ENCODE assay signal across 19 mouse cellular contexts in the genomic region with DNA sequence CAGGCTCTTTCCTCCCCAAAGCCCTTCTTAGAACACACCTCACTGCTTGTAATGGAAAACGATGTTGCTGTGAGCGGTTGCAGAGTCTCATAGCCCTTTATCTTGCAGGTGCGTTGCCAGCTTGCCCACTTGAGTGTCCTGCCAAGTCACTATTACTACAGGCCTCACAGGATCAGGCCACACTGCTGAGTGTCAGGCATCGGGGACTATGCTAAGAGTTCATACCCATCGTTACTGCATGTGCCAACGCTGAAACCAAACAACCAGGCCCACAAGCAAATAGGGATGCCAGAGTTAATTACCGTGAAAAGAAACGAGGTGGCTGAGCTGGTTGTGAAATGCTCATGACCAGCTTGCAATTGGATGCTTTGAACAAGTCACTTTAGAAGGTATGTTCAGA. TPM values are rescaled to one million over a fixed set of nuclear protein-coding genes. Genes with fewer than 3 reads are reported as not detected.
DNase-seq lines count a peak whose midpoint lies in the region; ATAC-seq and TF ChIP-seq lines count a peak whose summit lies in the region.
"Had no signal": no experiment of that assay in that cellular context is flagged by ENCODE, and none has a peak within 500 bp of the region (broad histone marks: within the 10 kb centered on the region; RNA-seq: fewer than 3 reads in every experiment).

No protein-coding gene starts in this region.

- H3K4me3 ChIP-seq in heart, embryonic 12.5 days: no peak overlapping the region
- H3K4me3 ChIP-seq in heart, postnatal 0 days (ENCODE audit: low read depth, low read length): no peak overlapping the region
- H3K4me3 ChIP-seq: hindbrain, embryonic 13.5 days; lung, embryonic 15.5 days; midbrain, embryonic 15.5 days; neural tube, embryonic 12.5 days had no signal

- 71% methylated on average over 8 of the region's 8 CpGs for WGBS in heart, embryonic 12.5 days
- WGBS in heart, postnatal 0 days: 40% methylated on average over 8 of the region's 8 CpGs

- DNase-seq in heart, postnatal 25 days (ENCODE audit: low spot score): no peak
- DNase-seq in Patski (ENCODE audit: low read depth, low spot score): no peak
- peak; percentile 29 for DNase-seq in heart, postnatal 0 days (ENCODE audit: low spot score)
- DNase-seq in kidney, postnatal 25 days: peak; percentile 18 to 62
- DNase-seq in urinary bladder, postnatal 10 days (ENCODE audit: low spot score): no peak
- DNase-seq in embryo, embryonic 10 days (ENCODE audit: low spot score): no peak
- DNase-seq: cerebellum, adult 9-11 months; gastrocnemius, postnatal 25 days; thymus, adult 18-20 months had no signal

- H3K36me3 ChIP-seq in heart, embryonic 12.5 days: no peaks in the 10 kb centered on the region
- H3K36me3 ChIP-seq in heart, postnatal 0 days (replicated peaks; ENCODE audit: control insufficient read depth, insufficient read depth, low read length): no peaks in the 10 kb centered on the region
- H3K36me3 ChIP-seq: hindbrain, embryonic 13.5 days; lung, embryonic 15.5 days; midbrain, embryonic 15.5 days; neural tube, embryonic 12.5 days had no signal

- intact Hi-C loops in heart, postnatal 25 days (cut with DNase I): no loop called here

- in situ Hi-C loops in Patski (cut with MboI; ENCODE audit: low pct_unique_long_range_greater_than_20kb): no loop called here

- no peak overlapping the region for H3K9ac ChIP-seq in heart, embryonic 12.5 days
- H3K9ac ChIP-seq in heart, postnatal 0 days (replicated peaks; ENCODE audit: low read depth, low read length): no peak overlapping the region
- H3K9ac ChIP-seq: hindbrain, embryonic 13.5 days; lung, embryonic 15.5 days; midbrain, embryonic 15.5 days; neural tube, embryonic 12.5 days had no signal

- CTCF ChIA-PET in Patski (lab: Charles Lee): interaction anchor here (0.7 to 1.7 kb wide), 7 partner anchors 10 to 162 kb away, joined by 3 to 10 read pairs (median 4); a partner anchor contains a TSS

- no peak for TF ChIP-seq CTCF in Patski (IDR thresholded peaks at IDR 0.05)
- no peak for TF ChIP-seq CTCF in heart, postnatal 0 days (IDR thresholded peaks at IDR 0.05; ENCODE audit: low read depth)

- peaks cover 43% of the 10 kb centered on the region for H3K4me1 ChIP-seq in heart, embryonic 12.5 days (replicated peaks)
- H3K4me1 ChIP-seq in heart, postnatal 0 days (ENCODE audit: control insufficient read depth, insufficient read depth): peaks cover 24% of the 10 kb centered on the region
- H3K4me1 ChIP-seq: midbrain, embryonic 15.5 days; neural tube, embryonic 12.5 days had no signal

- no peaks in the 10 kb centered on the region for H3K9me3 ChIP-seq in heart, embryonic 12.5 days (replicated peaks)
- H3K9me3 ChIP-seq in heart, postnatal 0 days (replicated peaks; ENCODE audit: control insufficient read depth, low read length): no peaks in the 10 kb centered on the region
- H3K9me3 ChIP-seq: hindbrain, embryonic 13.5 days; lung, embryonic 15.5 days; midbrain, embryonic 15.5 days; neural tube, embryonic 12.5 days had no signal

- H3K4me2 ChIP-seq in heart, embryonic 12.5 days: peak overlapping the region; percentile 48
- H3K4me2 ChIP-seq in heart, postnatal 0 days (ENCODE audit: low read depth, low read length): peak overlapping the region; percentile 38
- H3K4me2 ChIP-seq: hindbrain, embryonic 13.5 days; midbrain, embryonic 15.5 days; neural tube, embryonic 12.5 days had no signal

- 0 out of 2 replicates have a peak, but pooled peaks have one; percentile 29 for ATAC-seq in heart, embryonic 12.5 days (ENCODE audit: insufficient number of reproducible peaks, low FRiP score)
- peak; percentile 87 for ATAC-seq in Patski
- ATAC-seq in heart, postnatal 0 days (ENCODE audit: insufficient read depth, low read depth): peak; percentile 74
- ATAC-seq: forebrain, embryonic 16.5 days; midbrain, embryonic 15.5 days had no signal

- H3K27me3 ChIP-seq in heart, embryonic 12.5 days (replicated peaks): no peaks in the 10 kb centered on the region
- H3K27me3 ChIP-seq in Patski: no peaks in the 10 kb centered on the region
- no peaks in the 10 kb centered on the region for H3K27me3 ChIP-seq in heart, postnatal 0 days (ENCODE audit: control insufficient read depth, insufficient read depth, low read length)
- H3K27me3 ChIP-seq: hindbrain, embryonic 13.5 days; lung, embryonic 15.5 days; midbrain, embryonic 15.5 days; neural tube, embryonic 12.5 days had no signal

- TF ChIP-seq EP300 in heart, postnatal 0 days (IDR thresholded peaks at IDR 0.05; ENCODE audit: low read depth): no peak

- H3K27ac ChIP-seq in heart, embryonic 12.5 days (ENCODE audit: poor library complexity, severe bottlenecking): no peak overlapping the region
- H3K27ac ChIP-seq in heart, postnatal 0 days (ENCODE audit: low read depth): peak overlapping the region; percentile 50
- H3K27ac ChIP-seq: hindbrain, embryonic 13.5 days; lung, embryonic 15.5 days; midbrain, embryonic 15.5 days; neural tube, embryonic 12.5 days had no signal

- POLR2A ChIA-PET in Patski (lab: Charles Lee): interaction anchor here (1.0 to 2.0 kb wide), 6 partner anchors 10 to 112 kb away, joined by 3 to 7 read pairs (median 5); no protein-coding TSS in a partner anchor

RNA-seq across cellular contexts. Expression of a gene that starts 9.5 kb away (rescaled TPM):
- 6.3 and 9.1 TPM in 2 replicates for polyA plus RNA-seq in heart, embryonic 12.5 days (2016; fragmentation: Nextera tagmentation; extraction: Ambion mirVana)
- 10 to 100 TPM; 20.8 to 27.2 TPM for total RNA-seq in heart, postnatal 25 days (2021)
- 164 TPM for polyA plus RNA-seq in Patski (2021)
- 5.2 and 10.8 TPM in 2 replicates for total RNA-seq in heart, postnatal 0 days (2014; rRNA removed; ENCODE audit: low replicate concordance)
- 13.7 and 14.6 TPM in 2 replicates for polyA plus RNA-seq in heart, postnatal 0 days (2015; fragmentation: Nextera tagmentation; extraction: Ambion mirVana)
- total RNA-seq: MEL had no signal

RNA-seq across cellular contexts. Expression of a gene that starts 43.3 kb away (rescaled TPM):
- polyA plus RNA-seq in heart, embryonic 12.5 days (2016; fragmentation: Nextera tagmentation; extraction: Ambion mirVana): not detected in 2 replicates
- total RNA-seq in heart, postnatal 25 days (2021): not detected
- polyA plus RNA-seq in Patski (2021): not detected
- total RNA-seq in heart, postnatal 0 days (2014; rRNA removed; ENCODE audit: low replicate concordance): not detected in 2 replicates
- polyA plus RNA-seq in heart, postnatal 0 days (2015; fragmentation: Nextera tagmentation; extraction: Ambion mirVana): not detected in 2 replicates
- total RNA-seq: gastrocnemius, postnatal 25 days; layer of hippocampus, adult 8-10 months; left cerebral cortex, postnatal 14 days; liver, adult 2 months; MEL had no signal
- polyA plus RNA-seq: forebrain, embryonic 16.5 days; hindbrain, embryonic 13.5 days; liver, adult 2 months; lung, embryonic 15.5 days; midbrain, embryonic 15.5 days; neural tube, embryonic 12.5 days had no signal

Comparison
In these comparisons a context has a peak if more than half of its experiments do, and no peak if none do; other contexts are left out.
1. DNase-seq: peak in heart, postnatal 0 days (single experiment) and kidney, postnatal 25 days (2 of 2); none in heart, postnatal 25 days (single experiment), Patski (single experiment), urinary bladder, postnatal 10 days (single experiment) and embryo, embryonic 10 days (single experiment).
2. ATAC-seq: peak in every context shown above with its lines; median percentile 87 in Patski; 74 in heart, postnatal 0 days; 29 in heart, embryonic 12.5 days.
3. RNA of a gene that starts 9.5 kb away (polyA plus RNA-seq): 164 TPM in Patski (single experiment); 13.7 to 14.6 TPM in heart, postnatal 0 days and 6.3 to 9.1 TPM in heart, embryonic 12.5 days; every median in the first group is over 10 times any median in the second.